Mouse (Mus musculus) bone marrow macrophage, adult 2 months (primary cell): ENCODE results near the gene Nrg4. TPM values are rescaled to one million over a fixed set of nuclear protein-coding genes. Genes with fewer than 3 reads are reported as not detected.

Source experiments
- H3K27ac ChIP-seq: 2 replicates; pipeline ENCODE4 v1.5.1; 2012; ENCODE audit warnings: low read depth, low read length; ENCODE audit not compliant: insufficient read depth
- H3K4me1 ChIP-seq: 2 replicates; pipeline ENCODE4 v1.6.1; 2012; ENCODE audit warnings: low read length; ENCODE audit not compliant: control insufficient read depth, insufficient read depth
- H3K4me3 ChIP-seq: 2 replicates; pipeline ENCODE4 v1.5.1; 2012; ENCODE audit warnings: mild to moderate bottlenecking, low read length, moderate library complexity; ENCODE audit not compliant: insufficient read depth
- CTCF ChIP-seq: IDR thresholded peaks from 2 replicates; pipeline ENCODE4 v1.5.1; 2012; ENCODE audit warnings: low read depth, mild to moderate bottlenecking, low read length, moderate library complexity
- POLR2A ChIP-seq: IDR thresholded peaks from 2 replicates; pipeline ENCODE4 v1.6.1; 2012; ENCODE audit warnings: mild to moderate bottlenecking, low read depth, low read length, borderline replicate concordance
- polyA plus RNA-seq: library from polyadenylated mRNA; stranded (reverse); fragments of >200 nt; gene quantifications from 2 replicates; pipeline ENCODE4 v1.2.4, GENCODE M21; 2012; ENCODE audit not compliant: missing spikeins, insufficient read depth, insufficient read length

The Nrg4 gene
- polyA plus RNA-seq, 1 experiment, result not detected

DNA sequence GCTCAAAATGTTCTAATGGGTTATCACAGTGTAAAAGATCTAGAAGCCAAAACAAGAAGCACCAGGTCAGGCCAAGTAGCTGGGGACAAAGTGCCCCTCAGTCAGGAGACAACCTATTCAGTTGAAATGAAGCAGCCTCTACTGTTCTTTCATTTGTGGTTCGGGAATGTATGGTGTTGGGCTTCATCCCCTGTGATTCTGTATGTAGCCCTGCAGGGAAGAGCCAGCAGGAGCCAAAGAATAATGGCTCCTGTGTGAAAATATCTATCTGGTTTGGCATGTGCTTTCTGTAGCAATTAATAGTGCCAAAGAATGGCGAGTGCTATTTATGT lies 118.2 kb downstream of the Nrg4 start:
- H3K27ac ChIP-seq, result peak overlapping the region; percentile 47

DNA sequence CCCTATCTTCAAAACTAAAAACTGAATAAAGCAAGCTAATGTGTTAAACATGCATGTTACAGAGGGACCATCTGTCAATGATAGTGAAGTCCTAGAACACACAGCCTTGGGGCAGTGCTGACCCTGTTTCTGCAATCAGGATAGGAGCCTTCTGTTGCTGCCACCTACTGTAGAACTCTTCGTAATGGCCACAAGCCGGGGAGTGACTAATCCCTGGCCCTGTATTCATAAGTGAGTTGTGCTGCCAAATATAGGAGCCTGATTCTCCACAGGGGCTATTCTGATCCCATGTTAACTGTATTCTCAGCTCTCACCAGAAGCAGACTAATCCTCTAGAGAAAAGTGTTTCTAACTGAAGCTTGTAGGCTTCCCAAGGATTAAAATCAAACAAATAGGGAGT lies 127.3 kb downstream of the Nrg4 start:
- no peak for TF ChIP-seq POLR2A
- TF ChIP-seq CTCF, result no peak

More for the DNA sequence above, 118.2 kb downstream of the Nrg4 start:
- peak overlapping the region; percentile 89 for H3K4me3 ChIP-seq
- no peak for TF ChIP-seq CTCF
- no peak for TF ChIP-seq POLR2A
- peaks cover 15% of the 10 kb centered on the region for H3K4me1 ChIP-seq

DNA sequence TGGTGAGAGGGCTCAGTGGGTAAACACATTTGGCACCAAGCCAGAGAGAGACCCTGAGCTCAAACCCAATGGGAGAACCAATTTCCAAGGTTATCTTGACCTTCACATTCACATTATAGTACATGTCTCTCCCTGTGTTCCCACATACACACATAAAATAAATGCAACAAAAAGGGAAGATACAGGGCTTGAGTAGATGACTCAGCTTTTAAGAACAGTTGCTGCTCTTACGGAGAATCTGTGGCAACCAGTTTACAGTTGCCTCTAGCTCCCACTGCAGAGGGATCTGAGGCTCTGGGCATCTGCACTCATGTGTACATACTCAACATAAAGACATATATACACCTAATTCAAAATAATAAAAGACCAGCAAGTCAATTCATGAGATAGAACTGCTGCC lies 128.4 kb downstream of the Nrg4 start:
- Histone ChIP-seq H3K4me3 (no peak overlapping the region), H3K27ac (peak overlapping the region; percentile 54)
- TF ChIP-seq POLR2A (no peak), CTCF (no peak)

More for the DNA sequence above, 127.3 kb downstream of the Nrg4 start:
- no peak overlapping the region for H3K4me3 ChIP-seq
- no peak overlapping the region for H3K27ac ChIP-seq
- H3K4me1 ChIP-seq, result peaks cover 15% of the 10 kb centered on the region

DNA sequence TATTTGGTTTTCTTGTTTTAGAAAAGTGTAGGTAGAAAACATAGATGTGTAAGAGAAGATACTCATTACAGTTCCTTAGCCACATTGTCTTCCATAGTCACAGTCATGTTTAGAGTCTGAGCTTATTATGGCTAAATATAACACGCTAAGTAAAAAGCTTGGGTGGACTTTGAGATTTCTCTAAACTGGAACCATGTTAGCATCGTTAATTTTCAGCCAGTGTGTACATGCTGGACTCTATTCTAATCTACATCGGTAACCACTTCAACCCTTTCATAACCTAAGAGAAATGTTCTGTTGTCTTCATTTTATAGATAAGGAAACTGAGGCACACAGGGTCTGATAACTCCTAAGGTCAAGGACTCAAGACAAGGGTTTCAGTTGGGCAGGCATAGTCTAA lies 130.8 kb downstream of the Nrg4 start:
- H3K27ac ChIP-seq, result no peak overlapping the region
- no peak for TF ChIP-seq CTCF
- no peak for TF ChIP-seq POLR2A
- no peak overlapping the region for H3K4me3 ChIP-seq
- H3K4me1 ChIP-seq, result peaks cover 15% of the 10 kb centered on the region

More for the DNA sequence above, 128.4 kb downstream of the Nrg4 start:
- H3K4me1 ChIP-seq, result peaks cover 15% of the 10 kb centered on the region

DNA sequence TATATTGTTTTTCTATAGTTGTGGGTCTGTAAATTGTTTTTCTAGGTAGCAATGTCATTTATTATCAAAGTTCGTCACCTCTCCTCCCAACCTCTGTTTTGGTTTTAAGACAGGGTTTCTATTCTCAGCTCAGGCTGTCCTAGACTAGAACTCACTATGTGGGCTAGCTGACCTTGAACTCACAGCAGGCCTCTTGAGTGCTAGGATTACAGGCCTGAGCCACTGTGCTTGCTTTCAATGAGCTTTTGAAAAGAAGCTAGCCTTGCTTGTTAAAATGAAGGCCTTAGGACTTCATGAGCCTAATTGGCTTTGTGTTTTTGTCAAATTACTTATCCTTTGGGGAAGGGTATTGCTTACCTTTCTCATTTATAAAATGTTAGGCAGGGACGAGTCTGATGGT lies 152.4 kb downstream of the Nrg4 start:
- TF ChIP-seq POLR2A (no peak), CTCF (no peak)

DNA sequence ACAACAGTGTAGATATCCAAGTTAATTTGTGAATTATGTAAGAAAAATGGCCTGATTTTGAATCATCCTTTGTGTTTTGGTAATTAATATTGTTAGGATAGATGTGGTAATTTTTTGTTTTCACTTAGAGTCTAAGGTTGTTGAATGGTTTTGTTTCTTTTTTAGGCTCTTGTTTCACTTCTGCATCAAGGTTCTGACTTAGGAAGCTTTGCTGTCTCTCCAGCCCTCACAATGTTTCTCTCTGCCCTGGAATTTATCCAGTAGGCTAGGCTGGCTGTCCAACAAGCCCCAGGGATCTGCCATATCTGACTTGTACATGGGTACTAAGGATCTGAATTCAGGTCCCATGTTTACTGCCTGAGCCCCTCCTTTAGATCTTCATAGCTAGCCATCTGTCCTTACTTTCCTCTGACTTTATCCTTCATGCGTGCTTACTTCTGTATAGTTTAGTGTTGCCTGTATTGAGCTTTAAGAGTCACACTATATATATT lies 154.4 kb downstream of the Nrg4 start:
- no peak overlapping the region for H3K4me3 ChIP-seq
- TF ChIP-seq CTCF (no peak), POLR2A (no peak)
- H3K27ac ChIP-seq, result peak overlapping the region; percentile 89
- peaks cover 36% of the 10 kb centered on the region for H3K4me1 ChIP-seq

More for the DNA sequence above, 152.4 kb downstream of the Nrg4 start:
- Histone ChIP-seq H3K4me1 (peaks cover 36% of the 10 kb centered on the region), H3K27ac (no peak overlapping the region), H3K4me3 (no peak overlapping the region)

DNA sequence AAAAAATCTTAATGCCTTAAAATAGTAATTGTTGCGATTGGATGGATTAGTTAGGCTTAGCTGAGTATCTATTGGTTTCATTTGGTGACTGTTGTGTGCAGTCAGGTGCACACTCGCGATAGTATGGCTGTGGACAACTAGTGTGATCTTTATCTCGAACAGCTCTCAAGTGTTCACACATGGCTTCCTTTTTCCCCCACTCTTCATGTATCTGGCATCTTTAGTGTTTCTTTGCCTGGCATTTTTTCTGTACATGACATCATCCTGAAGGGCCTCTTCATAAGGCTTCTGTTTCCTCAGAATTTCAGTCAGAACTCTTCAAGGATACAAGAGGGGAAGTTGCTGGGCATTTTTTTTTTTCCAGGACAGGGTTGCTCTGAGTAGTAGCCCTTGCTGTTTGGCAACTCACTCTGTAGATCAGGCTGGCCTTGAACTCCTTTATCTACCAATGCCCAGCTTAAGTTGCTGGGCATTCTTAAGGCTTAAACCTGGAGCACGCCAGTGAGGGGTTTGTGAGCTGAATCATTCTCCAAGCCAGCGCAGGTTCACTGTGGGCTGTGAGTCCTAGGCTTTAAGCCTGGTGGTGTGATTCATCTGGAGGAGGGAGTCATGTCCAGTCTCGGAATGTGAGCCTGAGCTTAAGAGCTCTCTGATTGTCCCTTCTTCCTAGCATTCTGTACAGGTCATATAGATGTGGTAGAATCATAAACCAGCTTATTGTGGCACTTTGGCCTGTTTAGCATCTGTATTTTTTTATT lies 155.8 kb downstream of the Nrg4 start:
- Histone ChIP-seq H3K4me1 (peaks cover 43% of the 10 kb centered on the region), H3K27ac (peak overlapping the region; percentile 94), H3K4me3 (no peak overlapping the region)
- TF ChIP-seq CTCF, result no peak
- no peak for TF ChIP-seq POLR2A

Other genes starting within 250 kb of the Nrg4 start
- gene Ube2q2, start 178.0 kb downstream of the Nrg4 start, polyA plus RNA-seq, result 54.6 and 56.9 TPM in 2 replicates
- gene Fbxo22, start 117.9 kb downstream of the Nrg4 start, polyA plus RNA-seq, result 27.9 and 29.4 TPM in 2 replicates
- gene Tmem266, start 69 bp upstream of the Nrg4 start, polyA plus RNA-seq, result not detected in 2 replicates
- gene Etfa, start 185.4 kb upstream of the Nrg4 start, polyA plus RNA-seq, result 70.4 and 70.5 TPM in 2 replicates
- gene Isl2, start 211.8 kb upstream of the Nrg4 start, polyA plus RNA-seq, result not detected in 2 replicates